ENCODE assay signal across 9 mouse cellular contexts in the genomic region with DNA sequence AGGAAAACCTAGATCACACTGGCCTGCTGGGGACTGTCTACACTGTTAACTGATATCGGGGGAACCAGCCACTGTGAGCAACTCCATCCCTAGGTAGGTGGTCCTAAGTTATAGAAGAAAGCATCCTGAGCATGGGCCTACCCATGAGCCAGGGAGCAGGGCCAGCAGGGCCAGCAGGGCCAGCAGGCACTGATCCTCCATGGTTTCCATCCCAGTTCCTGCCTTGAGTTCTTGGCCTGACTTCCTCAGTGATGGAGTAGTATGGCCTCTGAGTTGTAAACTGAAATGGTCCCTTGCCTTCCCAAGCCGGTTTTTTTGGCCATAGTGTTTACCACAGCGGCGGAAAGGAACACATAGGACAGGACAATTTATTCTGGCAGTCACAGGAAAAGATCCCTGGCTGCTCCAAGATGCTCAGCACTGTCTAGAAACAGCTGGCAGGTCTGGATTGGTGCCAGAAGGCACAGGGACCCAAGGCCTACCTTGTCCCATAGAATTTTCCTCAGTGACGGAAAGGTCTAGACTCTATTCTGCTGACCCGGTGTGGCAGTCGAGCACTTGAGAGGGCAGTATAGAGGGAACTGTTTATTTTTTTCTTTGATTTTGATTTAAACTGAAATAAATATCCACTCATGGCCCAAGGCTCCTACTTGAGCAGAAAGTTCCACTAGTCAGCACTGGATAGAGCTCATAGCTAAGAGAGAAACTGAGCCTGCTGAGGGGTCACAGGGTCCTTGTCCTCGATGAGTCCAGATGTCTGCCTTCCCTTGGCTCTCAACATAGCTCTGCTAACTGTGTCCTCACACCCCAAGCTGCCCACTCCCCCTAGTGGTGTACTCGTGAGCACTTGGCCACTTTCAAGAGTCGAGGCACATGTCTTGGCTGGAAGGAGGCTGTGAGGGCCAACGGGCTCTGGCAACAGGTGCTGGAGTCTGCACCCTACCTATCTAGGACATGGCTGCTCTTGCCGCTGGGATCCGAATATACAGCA. TPM values are rescaled to one million over a fixed set of nuclear protein-coding genes. Genes with fewer than 3 reads are reported as not detected.
DNase-seq lines count a peak whose midpoint lies in the region; ATAC-seq and TF ChIP-seq lines count a peak whose summit lies in the region.
"Had no signal": no experiment of that assay in that cellular context is flagged by ENCODE, and none has a peak within 500 bp of the region (broad histone marks: within the 10 kb centered on the region; RNA-seq: fewer than 3 reads in every experiment).

No protein-coding gene starts in this region.

- H3K9ac ChIP-seq in lung, embryonic 14.5 days, result no peak overlapping the region
- no peak overlapping the region for H3K9ac ChIP-seq in neural tube, embryonic 15.5 days (replicated peaks)

- peak; percentile 23 for DNase-seq in cerebellum, adult 9-10 months
- DNase-seq in lung, embryonic 14.5 days, result peak; percentile 55
- DNase-seq in lung, postnatal 25 days (ENCODE audit: low spot score), result no peak
- DNase-seq in c-Kit-positive CD71-positive TER-119-positive erythroid progenitor cells, embryonic 14.5 days (ENCODE audit: low spot score), result peak; percentile 3
- peak; percentile 6 to 34 for DNase-seq in lung, postnatal 4 days
- no peak for DNase-seq in thymus, postnatal 36 days

- no peaks in the 10 kb centered on the region for H3K9me3 ChIP-seq in lung, embryonic 14.5 days (ENCODE audit: low read depth, low read length)
- H3K9me3 ChIP-seq in neural tube, embryonic 15.5 days (replicated peaks), result no peaks in the 10 kb centered on the region

- peak; percentile 56 for TF ChIP-seq CTCF in lung, embryonic 14.5 days (IDR thresholded peaks at IDR 0.05; ENCODE audit: low read depth)

- no peak overlapping the region for H3K27ac ChIP-seq in lung, embryonic 14.5 days (ENCODE audit: low read depth)
- H3K27ac ChIP-seq in neural tube, embryonic 15.5 days (replicated peaks), result no peak overlapping the region

- no peak for ATAC-seq in cerebellum, adult (ENCODE audit: insufficient number of reproducible peaks, low FRiP score, low TSS enrichment)
- ATAC-seq in lung, embryonic 14.5 days (ENCODE audit: insufficient read depth), result peak; percentile 47; the same call in 1 of the 2 replicates
- ATAC-seq in neural tube, embryonic 15.5 days (ENCODE audit: low FRiP score), result no peak

- H3K4me3 ChIP-seq in lung, embryonic 14.5 days (ENCODE audit: low read depth, low read length), result no peak overlapping the region
- H3K4me3 ChIP-seq in neural tube, embryonic 15.5 days (replicated peaks), result no peak overlapping the region
- H3K4me3 ChIP-seq: myocyte had no signal

- H3K4me2 ChIP-seq in lung, embryonic 14.5 days, result no peak overlapping the region
- H3K4me2 ChIP-seq in neural tube, embryonic 15.5 days, result no peak overlapping the region

- H3K27me3 ChIP-seq in lung, embryonic 14.5 days (ENCODE audit: insufficient read depth, low read length), result no peaks in the 10 kb centered on the region
- H3K27me3 ChIP-seq in neural tube, embryonic 15.5 days (replicated peaks), result no peaks in the 10 kb centered on the region

- H3K4me1 ChIP-seq in lung, embryonic 14.5 days (ENCODE audit: insufficient read depth), result no peaks in the 10 kb centered on the region
- 0 out of 2 replicates have a peak, but pooled peaks cover 6% of the 10 kb centered on the region for H3K4me1 ChIP-seq in neural tube, embryonic 15.5 days

- H3K36me3 ChIP-seq in lung, embryonic 14.5 days (ENCODE audit: insufficient read depth), result no peaks in the 10 kb centered on the region
- H3K36me3 ChIP-seq in neural tube, embryonic 15.5 days, result no peaks in the 10 kb centered on the region

- 51% methylated on average over 13 of the region's 13 CpGs for WGBS in lung, embryonic 14.5 days
- WGBS in neural tube, embryonic 15.5 days, result 64% methylated on average over 13 of the region's 13 CpGs

RNA-seq across cellular contexts. Expression of a gene that starts 50.4 kb away (rescaled TPM):
- 0.18 TPM in 2 replicates for polyA plus RNA-seq in lung, embryonic 14.5 days (2014; fragmentation: Nextera tagmentation; extraction: Ambion mirVana)
- polyA plus RNA-seq in neural tube, embryonic 15.5 days (2015; fragmentation: Nextera tagmentation; extraction: Ambion mirVana), result 13.0 and 15.6 TPM in 2 replicates

Comparison
In these comparisons a context has a peak if more than half of its experiments do, and no peak if none do; other contexts are left out.
1. DNase-seq: peak in cerebellum, adult 9-10 months (single experiment), lung, embryonic 14.5 days (single experiment), c-Kit-positive CD71-positive TER-119-positive erythroid progenitor cells, embryonic 14.5 days (single experiment) and lung, postnatal 4 days (2 of 2); none in lung, postnatal 25 days (single experiment) and thymus, postnatal 36 days (0 of 2).
2. RNA of a gene that starts 50.4 kb away (polyA plus RNA-seq): 13.0 to 15.6 TPM in neural tube, embryonic 15.5 days; 0.18 TPM in lung, embryonic 14.5 days; every median in the first group is over 10 times any median in the second.